Mouse (Mus musculus): Measurements from ENCODE around the gene Igsf9b. TPM values are rescaled to one million over a fixed set of nuclear protein-coding genes. Genes with fewer than 3 reads are reported as not detected.

Gene Igsf9b
- polyA plus RNA-seq, 1 experiment from 2014 or later = 1.5 TPM

DNA sequence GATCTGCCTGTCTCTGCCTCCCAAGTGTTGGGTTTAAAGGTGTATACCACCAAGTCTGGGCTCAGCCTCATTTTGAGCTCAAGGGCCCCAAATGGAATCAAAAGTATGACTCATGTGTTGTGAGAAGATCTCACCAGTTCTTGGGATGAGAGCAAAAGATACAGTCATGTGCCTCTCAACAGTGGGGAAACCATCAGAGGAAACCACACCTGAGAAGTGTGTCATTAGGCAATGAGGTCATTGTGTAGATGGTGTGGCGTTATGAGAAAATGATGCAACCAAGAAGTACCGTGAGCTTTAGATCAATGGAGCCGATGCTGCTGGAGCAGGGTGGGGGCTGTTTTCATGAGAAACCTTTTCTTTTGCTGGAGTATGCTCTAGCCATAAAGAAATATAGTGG, 28.6 kb downstream of the Igsf9b start:
- no peak for ATAC-seq
- DNase-seq (ENCODE audit: low read depth, low spot score) = no peak
- POLR2A ChIA-PET = no interaction called here
- CTCF ChIA-PET = interaction anchor here (2.7 kb wide), 1 partner anchor 222 kb away, joined by 10 read pairs; no protein-coding TSS in a partner anchor
- in situ Hi-C loops (cut with MboI; ENCODE audit: low pct_unique_long_range_greater_than_20kb) = loop anchor here (10.0 kb wide), 1 partner anchor 223 kb away; no protein-coding TSS in a partner anchor
- H3K27me3 ChIP-seq = no peaks in the 10 kb centered on the region
- no peak for TF ChIP-seq CTCF (IDR thresholded peaks at IDR 0.05)

DNA sequence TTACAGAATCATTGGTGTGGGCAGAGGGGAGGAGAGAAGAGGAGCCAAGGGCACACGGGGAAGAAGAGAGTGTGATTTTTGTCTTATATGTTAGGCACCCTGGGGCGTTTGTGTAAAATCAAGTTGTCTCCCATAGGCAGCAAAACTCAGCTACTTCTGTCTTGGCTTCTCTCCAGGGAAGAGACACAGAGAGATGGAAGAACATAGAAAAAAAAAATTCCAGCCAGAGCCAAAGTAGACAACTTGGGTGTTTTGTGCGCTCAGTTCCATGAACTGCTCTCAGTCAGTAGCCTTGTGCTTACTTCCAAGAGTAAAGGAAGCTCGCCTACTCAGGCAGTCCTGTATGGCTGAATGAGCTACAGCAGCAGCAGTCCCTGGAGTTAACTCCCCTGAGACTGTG, 31.4 kb downstream of the Igsf9b start:
- ChIA-PET POLR2A (no interaction called here), CTCF (no interaction called here)
- no peak for TF ChIP-seq CTCF (IDR thresholded peaks at IDR 0.05)
- ATAC-seq = no peak
- no peaks in the 10 kb centered on the region for H3K27me3 ChIP-seq
- in situ Hi-C loops (cut with MboI; ENCODE audit: low pct_unique_long_range_greater_than_20kb) = no loop called here
- no peak for DNase-seq (ENCODE audit: low read depth, low spot score)

DNA sequence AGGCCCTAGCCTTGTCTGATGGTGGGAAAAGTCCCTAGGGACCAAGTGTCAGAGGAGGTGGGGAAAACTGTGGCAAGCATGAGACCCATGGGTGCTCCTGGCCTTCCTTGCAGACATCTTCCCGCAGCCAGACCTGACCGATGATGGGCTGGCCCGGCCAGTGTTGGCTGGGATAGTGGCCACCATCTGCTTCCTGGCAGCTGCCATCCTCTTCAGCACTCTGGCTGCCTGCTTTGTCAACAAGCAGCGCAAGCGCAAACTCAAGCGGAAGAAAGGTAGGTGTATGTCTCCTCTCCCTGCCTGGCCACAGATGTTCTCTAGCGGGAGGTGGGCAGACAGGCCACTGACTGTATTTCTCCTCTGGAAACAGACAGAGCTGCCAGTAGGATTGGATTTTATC, 32.5 kb downstream of the Igsf9b start:
- no peak for TF ChIP-seq CTCF (IDR thresholded peaks at IDR 0.05)
- H3K27me3 ChIP-seq = no peaks in the 10 kb centered on the region
- ChIA-PET POLR2A (no interaction called here), CTCF (no interaction called here)
- DNase-seq (ENCODE audit: low read depth, low spot score) (no peak), ATAC-seq (no peak)
- in situ Hi-C loops (cut with MboI; ENCODE audit: low pct_unique_long_range_greater_than_20kb) = no loop called here

DNA sequence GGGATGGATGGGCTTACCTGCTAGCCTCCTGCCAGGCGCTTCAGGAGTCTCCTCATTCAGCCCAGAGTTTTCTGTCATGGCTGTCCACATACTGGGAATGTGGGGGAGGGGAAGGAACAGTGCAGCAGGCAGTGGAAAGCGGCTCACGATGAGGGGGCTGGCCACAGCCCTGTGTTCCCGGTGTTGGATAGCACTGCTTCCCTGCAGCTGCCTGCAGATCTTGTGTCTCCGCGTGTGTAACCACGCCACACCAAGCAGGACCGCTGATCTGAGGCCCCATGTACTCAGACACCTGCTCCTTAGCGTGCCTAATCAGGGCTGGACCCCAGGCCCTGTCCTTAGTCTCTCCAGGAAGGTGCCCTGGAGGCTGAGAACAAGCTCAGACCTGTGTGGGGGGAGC, 35.9 kb downstream of the Igsf9b start:
- H3K27me3 ChIP-seq = no peaks in the 10 kb centered on the region
- no peak for ATAC-seq
- ChIA-PET POLR2A (no interaction called here), CTCF (no interaction called here)
- TF ChIP-seq CTCF (IDR thresholded peaks at IDR 0.05) = no peak
- DNase-seq (ENCODE audit: low read depth, low spot score) = no peak
- in situ Hi-C loops (cut with MboI; ENCODE audit: low pct_unique_long_range_greater_than_20kb) = no loop called here

DNA sequence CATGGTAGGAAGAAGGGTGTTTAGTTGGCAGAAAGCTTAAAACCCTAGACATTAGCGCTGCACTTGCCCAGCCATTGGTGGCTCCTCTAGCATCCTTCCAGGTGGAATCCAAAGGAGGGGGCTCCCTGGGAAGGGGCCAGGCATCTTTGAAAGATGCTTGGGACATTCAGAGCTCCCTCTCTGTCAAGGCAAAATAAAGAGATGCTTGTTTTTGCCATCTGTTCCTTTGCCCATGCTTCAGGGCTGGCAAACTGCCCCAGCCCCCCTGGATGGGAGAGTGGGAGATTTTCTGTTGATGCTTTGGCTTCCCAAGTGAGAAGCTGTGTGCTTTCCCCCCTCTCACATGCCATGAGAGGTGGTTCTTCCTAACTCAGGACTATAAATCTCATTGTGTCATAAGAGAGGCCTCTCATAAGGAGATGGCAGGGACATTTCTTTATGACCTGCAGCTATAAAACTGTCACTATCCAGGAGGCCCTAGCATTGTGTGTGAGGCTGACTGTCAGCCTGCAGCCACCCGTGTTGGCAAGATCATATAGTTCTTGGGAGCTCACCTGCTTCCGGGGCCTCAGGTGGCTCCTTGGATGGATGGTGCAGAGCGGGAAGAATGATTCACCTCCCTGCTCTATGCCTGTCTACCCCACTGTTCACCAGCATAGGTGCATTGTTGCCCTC, 38.1 kb downstream of the Igsf9b start:
- POLR2A ChIA-PET = no interaction called here
- TF ChIP-seq CTCF (IDR thresholded peaks at IDR 0.05) = no peak
- ATAC-seq (no peak), DNase-seq (ENCODE audit: low read depth, low spot score) (no peak)
- CTCF ChIA-PET = no interaction called here
- in situ Hi-C loops (cut with MboI; ENCODE audit: low pct_unique_long_range_greater_than_20kb) = no loop called here
- no peaks in the 10 kb centered on the region for H3K27me3 ChIP-seq

DNA sequence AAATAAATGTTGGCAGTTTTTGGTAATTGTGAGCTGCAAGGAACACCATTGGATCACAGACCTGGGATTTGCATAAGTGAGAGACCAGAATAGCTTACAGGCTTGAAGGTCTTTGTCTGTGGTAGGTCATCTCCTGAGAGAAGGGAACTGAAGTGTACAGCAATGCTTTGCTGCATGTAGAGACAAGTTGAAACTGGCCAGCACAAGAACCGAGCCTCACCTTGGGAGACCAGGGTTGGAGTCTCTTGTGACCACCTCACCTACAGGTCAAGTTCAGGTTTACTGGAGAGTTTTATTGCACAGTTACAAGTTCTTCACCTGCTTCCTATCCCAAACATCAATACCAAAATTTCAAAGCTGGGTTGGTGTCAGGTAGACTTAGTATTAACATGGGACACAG, 40.2 kb downstream of the Igsf9b start:
- no peak for DNase-seq (ENCODE audit: low read depth, low spot score)
- CTCF ChIA-PET = no interaction called here
- no peak for ATAC-seq
- TF ChIP-seq CTCF (IDR thresholded peaks at IDR 0.05) = no peak
- in situ Hi-C loops (cut with MboI; ENCODE audit: low pct_unique_long_range_greater_than_20kb) = no loop called here
- POLR2A ChIA-PET = no interaction called here
- H3K27me3 ChIP-seq = no peaks in the 10 kb centered on the region

DNA sequence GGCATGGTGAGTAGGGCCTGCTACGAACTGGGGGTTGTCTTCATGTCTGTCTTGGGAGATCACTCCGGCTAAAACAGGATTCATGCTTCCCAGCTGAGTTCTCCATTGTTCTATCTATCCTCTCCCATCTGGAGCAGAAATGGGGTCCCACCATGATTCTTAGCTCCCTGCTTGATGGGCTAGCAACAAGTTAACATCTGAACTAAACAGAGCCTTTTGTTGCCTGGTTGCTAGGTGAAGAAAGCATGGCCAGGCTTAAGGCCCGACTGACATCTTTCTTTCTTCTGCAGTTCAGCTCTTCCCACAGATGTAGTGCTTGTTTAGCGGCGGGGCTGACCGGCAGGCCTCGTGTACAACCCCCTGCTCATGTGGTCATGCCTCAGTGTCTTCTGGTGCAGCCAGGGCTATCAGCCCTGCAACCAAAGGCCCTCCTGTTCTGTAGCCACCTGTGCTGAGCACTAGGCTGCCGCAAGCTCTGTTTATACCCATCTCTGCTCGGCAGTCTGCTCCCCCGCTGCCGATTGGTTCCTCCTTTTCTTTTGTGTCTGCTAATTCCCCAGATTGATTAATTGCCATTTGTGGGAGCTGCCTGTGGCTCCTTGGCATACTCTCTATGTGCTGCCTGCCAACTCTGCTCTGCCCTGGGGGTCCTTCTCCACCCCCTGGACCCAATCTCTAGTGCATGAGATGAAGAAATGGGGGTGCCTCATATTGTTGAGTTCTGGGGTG, 47.7 kb downstream of the Igsf9b start:
- TF ChIP-seq CTCF (IDR thresholded peaks at IDR 0.05) = no peak
- ATAC-seq = no peak
- ChIA-PET CTCF (no interaction called here), POLR2A (no interaction called here)
- DNase-seq (ENCODE audit: low read depth, low spot score) = no peak
- H3K27me3 ChIP-seq = no peaks in the 10 kb centered on the region
- in situ Hi-C loops (cut with MboI; ENCODE audit: low pct_unique_long_range_greater_than_20kb) = no loop called here

DNA sequence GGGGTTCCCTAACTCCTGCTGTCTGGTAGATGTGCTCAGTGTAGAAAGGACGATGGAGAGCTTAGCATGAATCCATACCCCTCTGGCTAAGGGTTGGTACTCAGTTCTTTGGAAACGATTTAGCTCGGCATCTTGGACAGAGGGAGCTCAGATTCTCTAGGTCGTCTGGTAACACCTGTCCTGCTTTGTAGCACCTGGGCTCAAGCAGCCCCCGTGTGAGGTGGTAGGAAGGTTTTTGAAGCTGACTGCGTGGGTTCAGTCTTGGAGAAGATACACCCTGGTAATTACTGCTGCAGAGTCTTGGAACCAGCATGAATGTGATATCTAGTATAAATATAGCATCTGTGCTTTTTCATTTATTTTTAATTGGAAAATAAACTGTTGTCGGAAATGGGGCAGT, 54.1 kb downstream of the Igsf9b start:
- no peaks in the 10 kb centered on the region for H3K27me3 ChIP-seq
- no peak for DNase-seq (ENCODE audit: low read depth, low spot score)
- TF ChIP-seq CTCF (IDR thresholded peaks at IDR 0.05) = no peak
- no peak for ATAC-seq
- in situ Hi-C loops (cut with MboI; ENCODE audit: low pct_unique_long_range_greater_than_20kb) = no loop called here
- CTCF ChIA-PET = no interaction called here
- POLR2A ChIA-PET = no interaction called here

DNA sequence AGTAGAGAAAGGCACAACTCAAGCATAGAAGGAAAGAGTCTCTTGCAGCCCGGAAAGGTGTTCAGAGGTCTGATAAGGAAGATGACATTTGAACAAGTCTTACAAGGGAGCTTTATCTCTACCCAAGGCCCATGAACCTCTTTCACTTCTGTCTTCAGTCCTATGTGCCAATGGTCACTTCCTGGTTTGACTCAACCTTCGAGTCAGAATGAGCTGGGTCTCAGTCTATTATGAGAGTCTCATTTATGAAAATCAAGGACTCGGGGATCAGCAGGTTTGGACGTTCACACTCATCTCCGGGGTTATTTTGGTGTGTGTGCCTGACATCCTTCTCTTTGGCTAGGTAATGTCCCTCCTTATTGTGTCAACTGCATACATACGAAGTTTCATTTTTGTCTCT, 58.9 kb downstream of the Igsf9b start:
- in situ Hi-C loops (cut with MboI; ENCODE audit: low pct_unique_long_range_greater_than_20kb) = no loop called here
- H3K27me3 ChIP-seq = no peaks in the 10 kb centered on the region
- TF ChIP-seq CTCF (IDR thresholded peaks at IDR 0.05) = no peak
- CTCF ChIA-PET = no interaction called here
- POLR2A ChIA-PET = interaction anchor here (0.7 kb wide), 1 partner anchor 9 kb away, joined by 4 read pairs; no protein-coding TSS in a partner anchor
- DNase-seq (ENCODE audit: low read depth, low spot score) (no peak), ATAC-seq (no peak)

DNA sequence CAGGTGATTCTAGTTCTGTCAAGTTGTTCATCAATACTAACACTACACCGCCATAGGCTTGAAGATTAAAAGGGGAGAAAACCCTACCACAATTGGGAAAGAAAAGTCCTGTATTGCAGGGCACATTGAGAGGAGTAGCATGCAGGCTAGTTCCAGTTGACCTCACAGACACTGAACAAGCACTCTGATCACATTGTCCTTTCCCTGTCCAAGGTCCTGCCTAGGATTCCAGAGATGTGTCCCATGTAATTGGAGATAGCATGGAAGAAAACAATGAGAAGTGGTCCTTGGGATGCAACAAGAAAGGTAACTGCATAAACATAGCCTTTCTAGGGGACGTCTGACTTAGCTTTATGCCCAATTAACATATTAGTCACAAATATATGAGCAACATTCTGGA, 68.2 kb downstream of the Igsf9b start:
- no peak for DNase-seq (ENCODE audit: low read depth, low spot score)
- POLR2A ChIA-PET = no interaction called here
- ATAC-seq = no peak
- in situ Hi-C loops (cut with MboI; ENCODE audit: low pct_unique_long_range_greater_than_20kb) = no loop called here
- no peaks in the 10 kb centered on the region for H3K27me3 ChIP-seq
- no peak for TF ChIP-seq CTCF (IDR thresholded peaks at IDR 0.05)
- CTCF ChIA-PET = no interaction called here

DNA sequence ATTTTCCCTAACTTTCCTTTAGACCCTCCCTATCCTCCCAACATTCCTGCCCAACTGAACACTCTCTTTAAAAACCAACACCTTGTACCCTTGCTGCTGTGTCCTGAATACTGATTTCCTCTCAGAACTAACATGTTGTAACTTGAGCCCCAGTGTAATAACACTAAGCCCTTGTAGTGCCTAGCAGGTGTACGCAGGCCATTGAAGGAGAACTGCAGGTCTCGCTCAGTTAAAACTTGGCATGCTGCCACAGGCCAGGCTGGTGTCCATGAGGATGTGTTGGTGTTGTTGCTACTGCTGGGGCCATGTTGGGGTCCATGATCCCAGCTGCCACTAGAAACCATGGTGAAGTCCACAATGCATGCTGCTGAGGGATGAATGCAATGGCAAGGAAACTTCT, 70.1 kb downstream of the Igsf9b start:
- ATAC-seq (no peak), DNase-seq (ENCODE audit: low read depth, low spot score) (no peak)
- peaks cover 3% of the 10 kb centered on the region for H3K27me3 ChIP-seq
- ChIA-PET POLR2A (no interaction called here), CTCF (no interaction called here)
- no peak for TF ChIP-seq CTCF (IDR thresholded peaks at IDR 0.05)
- in situ Hi-C loops (cut with MboI; ENCODE audit: low pct_unique_long_range_greater_than_20kb) = no loop called here

DNA sequence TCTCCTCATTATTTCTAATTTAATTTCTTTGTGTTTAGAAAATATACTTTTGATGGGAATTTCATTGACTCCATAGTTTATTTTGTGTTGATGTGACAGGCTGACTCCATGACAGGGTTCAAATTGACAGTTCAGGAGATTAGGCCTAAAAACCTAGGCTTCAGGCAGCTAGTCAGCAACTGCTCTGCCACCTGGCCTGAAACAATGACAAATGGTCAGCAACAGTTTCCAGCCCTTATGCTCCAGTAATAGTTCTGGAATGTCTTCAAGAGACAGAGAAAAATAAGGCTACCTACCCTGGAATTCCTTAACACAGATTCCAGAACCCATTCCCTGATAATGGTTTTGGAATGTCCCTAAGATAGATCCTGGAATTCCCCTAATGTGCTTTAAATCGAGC, 76.7 kb downstream of the Igsf9b start:
- in situ Hi-C loops (cut with MboI; ENCODE audit: low pct_unique_long_range_greater_than_20kb) = no loop called here

More for the DNA sequence above, 76.7 kb downstream of the Igsf9b start:
- ChIA-PET POLR2A (no interaction called here), CTCF (no interaction called here)
- no peak for TF ChIP-seq CTCF (IDR thresholded peaks at IDR 0.05)
- ATAC-seq (no peak), DNase-seq (ENCODE audit: low read depth, low spot score) (no peak)
- peaks cover 12% of the 10 kb centered on the region for H3K27me3 ChIP-seq
